Mouse (Mus musculus) liver, adult 2 months (tissue): ENCODE data around the gene Sorcs1. TPM values are rescaled to one million over a fixed set of nuclear protein-coding genes. Genes with fewer than 3 reads are reported as not detected.

Source experiments
- DNase-seq: peaks from one replicate; pipeline ENCODE4 v3.0.0-alpha.2; 2011; ENCODE audit warnings: low read depth, low spot score; ENCODE audit errors: extremely low read depth
- H3K27ac ChIP-seq: fragments of 200-500 bp; replicated peaks from 2 replicates; pipeline ENCODE4 v1.5.1; 2012; ENCODE audit warnings: low read depth, mild to moderate bottlenecking, control low read depth, inconsistent platforms, low read length; ENCODE audit not compliant: insufficient read depth
- H3K27me3 ChIP-seq: fragments of 200-500 bp; 2 replicates; pipeline ENCODE4 v1.6.1; 2012; ENCODE audit warnings: mild to moderate bottlenecking, moderate library complexity, low read length, inconsistent platforms; ENCODE audit not compliant: control insufficient read depth, insufficient read depth
- H3K36me3 ChIP-seq: fragments of 200-500 bp; 2 replicates; pipeline ENCODE4 v1.6.1; 2012; ENCODE audit warnings: low read length, inconsistent platforms; ENCODE audit not compliant: control insufficient read depth, insufficient read depth
- H3K4me1 ChIP-seq: fragments of 200-500 bp; 2 replicates; pipeline ENCODE4 v1.6.1; 2011; ENCODE audit warnings: low read length; ENCODE audit not compliant: control insufficient read depth, insufficient read depth
- H3K4me3 ChIP-seq: fragments of 200-500 bp; 2 replicates; pipeline ENCODE4 v1.5.1; 2011; ENCODE audit warnings: low read depth, mild to moderate bottlenecking, control low read depth, low read length, moderate library complexity; ENCODE audit not compliant: insufficient read depth
- H3K79me2 ChIP-seq: fragments of 200-500 bp; 2 replicates; pipeline ENCODE4 v1.6.1; 2012; ENCODE audit warnings: inconsistent platforms, mild to moderate bottlenecking, low read length, moderate library complexity; ENCODE audit not compliant: control insufficient read depth, insufficient read depth
- H3K9ac ChIP-seq: fragments of 200-500 bp; 2 replicates; pipeline ENCODE4 v1.6.1; 2012; ENCODE audit warnings: low read depth, mild to moderate bottlenecking, control low read depth, inconsistent platforms, low read length
- CTCF ChIP-seq: fragments of 200-500 bp; IDR thresholded peaks from 2 replicates; pipeline ENCODE4 v1.5.1; 2011; ENCODE audit warnings: low read depth, low read length, control low read depth
- POLR2A ChIP-seq: fragments of 200-500 bp; IDR thresholded peaks from 2 replicates; pipeline ENCODE4 v1.6.1; 2011; ENCODE audit warnings: low read length, control low read depth; ENCODE audit not compliant: insufficient read depth; ENCODE audit errors: extremely low read depth
- WGBS: fragments of 180-500 bp; shearing (Covaris S2); methylation state at CpG from one replicate; pipeline ENCODE4 v1.1.7; 2018; 5-methylcytosine and 5-hydroxymethylcytosine counted together
- polyA plus RNA-seq: library from polyadenylated mRNA; depleted of rRNA; stranded (reverse); fragments of >200 nt; gene quantifications from 2 replicates; pipeline ENCODE4 v1.2.3, GENCODE M21; 2012
- total RNA-seq: library from RNA; depleted of rRNA; stranded (reverse); fragments of >200 nt; gene quantifications from 2 replicates; pipeline ENCODE4 v1.2.3, GENCODE M21; 2014

The Sorcs1 gene
- total and polyA plus RNA-seq, 2 experiments, result not detected

- Histone ChIP-seq H3K27me3 (no peaks in the 10 kb centered on the region), H3K4me1 (no peaks in the 10 kb centered on the region; the same call in 1 of the 2 replicates), H3K27ac (no peak overlapping the region), H3K9ac (no peak overlapping the region), H3K79me2 (no peaks in the 10 kb centered on the region), H3K36me3 (no peaks in the 10 kb centered on the region), H3K4me3 (no peak overlapping the region)
- no peak for DNase-seq
- WGBS, result 78% methylated on average over 1 of the region's 1 CpGs
- no peak for TF ChIP-seq POLR2A
- TF ChIP-seq CTCF, result no peak
These were observed 175.6 kb downstream of the Sorcs1 start for GRCm38 (mm10) chr19:50502816-50503215.

GRCm38 (mm10) chr19:50491121-50491520, 187.3 kb downstream of the Sorcs1 start:
- Histone ChIP-seq H3K79me2 (no peaks in the 10 kb centered on the region), H3K27ac (no peak overlapping the region), H3K4me1 (no peaks in the 10 kb centered on the region), H3K36me3 (no peaks in the 10 kb centered on the region), H3K4me3 (no peak overlapping the region), H3K27me3 (no peaks in the 10 kb centered on the region), H3K9ac (no peak overlapping the region)
- no peak for DNase-seq
- TF ChIP-seq CTCF, result no peak
- 96% methylated on average over 3 of the region's 3 CpGs for WGBS

- no peak for DNase-seq
- H3K36me3 ChIP-seq, result no peaks in the 10 kb centered on the region
- H3K79me2 ChIP-seq, result no peaks in the 10 kb centered on the region
- H3K9ac ChIP-seq, result no peak overlapping the region
- TF ChIP-seq CTCF (no peak), POLR2A (no peak)
- H3K27ac ChIP-seq, result no peak overlapping the region
- 76% methylated on average over 2 of the region's 2 CpGs for WGBS
- H3K4me3 ChIP-seq, result no peak overlapping the region
- H3K4me1 ChIP-seq, result no peaks in the 10 kb centered on the region
- no peaks in the 10 kb centered on the region for H3K27me3 ChIP-seq
These were observed 187.7 kb downstream of the Sorcs1 start for GRCm38 (mm10) chr19:50490721-50491120.

- no peak for DNase-seq
- no peaks in the 10 kb centered on the region for H3K36me3 ChIP-seq
- no peaks in the 10 kb centered on the region for H3K79me2 ChIP-seq
- WGBS, result 69% methylated on average over 3 of the region's 3 CpGs
- TF ChIP-seq CTCF (no peak), POLR2A (no peak)
- H3K27me3 ChIP-seq, result no peaks in the 10 kb centered on the region
- H3K27ac ChIP-seq, result no peak overlapping the region
- no peak overlapping the region for H3K4me3 ChIP-seq
- H3K9ac ChIP-seq, result no peak overlapping the region
- no peaks in the 10 kb centered on the region for H3K4me1 ChIP-seq
These were observed 188.7 kb downstream of the Sorcs1 start for GRCm38 (mm10) chr19:50489786-50490185.

GRCm38 (mm10) chr19:50488421-50488820, 190.0 kb downstream of the Sorcs1 start:
- H3K27me3 ChIP-seq, result no peaks in the 10 kb centered on the region
- no peaks in the 10 kb centered on the region for H3K4me1 ChIP-seq
- whole genome bisulfite sequencing, result 51% methylated on average over 6 of the region's 6 CpGs
- no peaks in the 10 kb centered on the region for H3K79me2 ChIP-seq
- no peaks in the 10 kb centered on the region for H3K36me3 ChIP-seq
- H3K27ac ChIP-seq, result no peak overlapping the region
- DNase-seq, result no peak
- TF ChIP-seq CTCF (no peak), POLR2A (no peak)
- no peak overlapping the region for H3K9ac ChIP-seq
- H3K4me3 ChIP-seq, result no peak overlapping the region

- no peaks in the 10 kb centered on the region for H3K79me2 ChIP-seq
- no peaks in the 10 kb centered on the region for H3K27me3 ChIP-seq
- WGBS, result 25% methylated on average over 11 of the region's 11 CpGs
- no peak overlapping the region for H3K9ac ChIP-seq
- no peak for DNase-seq
- H3K4me3 ChIP-seq, result no peak overlapping the region
- TF ChIP-seq POLR2A (no peak), CTCF (no peak)
- H3K36me3 ChIP-seq, result no peaks in the 10 kb centered on the region
- H3K27ac ChIP-seq, result no peak overlapping the region
- no peaks in the 10 kb centered on the region for H3K4me1 ChIP-seq
These were observed 190.7 kb downstream of the Sorcs1 start for GRCm38 (mm10) chr19:50487768-50488167.
